Mouse (Mus musculus) lung, embryonic 16.5 days (tissue): ENCODE results near the gene Akt3. TPM values are rescaled to one million over a fixed set of nuclear protein-coding genes. Genes with fewer than 3 reads are reported as not detected.
A peak's percentile ranks its signal among the peaks of the same experiment; 100 is the strongest.

Source experiments
- ATAC-seq: fragments of 200-750 bp; cut with Nextera tagmentation; 2 replicates; pipeline ENCODE4 v1.8.0; 2017; ENCODE audit warnings: low read depth, mild to moderate bottlenecking, moderate library complexity
- H3K27ac ChIP-seq: fragments of 300-500 bp; sonication (generic); 2 replicates; pipeline ENCODE4 v1.5.1; 2014; ENCODE audit warnings: mild to moderate bottlenecking, control low read depth, low read length
- H3K27me3 ChIP-seq: fragments of 300-500 bp; sonication (generic); 2 replicates; pipeline ENCODE4 v1.6.1; 2014; ENCODE audit warnings: low read depth, low read length, mixed read lengths; ENCODE audit not compliant: control insufficient read depth, insufficient read depth
- H3K36me3 ChIP-seq: fragments of 300-500 bp; sonication (generic); 2 replicates; pipeline ENCODE4 v1.6.1; 2014; ENCODE audit warnings: low read length; ENCODE audit not compliant: control insufficient read depth, insufficient read depth
- H3K4me1 ChIP-seq: fragments of 300-500 bp; sonication (generic); replicated peaks from 2 replicates; pipeline ENCODE4 v1.6.1; 2014; ENCODE audit warnings: low read length, mixed read lengths; ENCODE audit not compliant: control insufficient read depth, insufficient read depth
- H3K4me2 ChIP-seq: fragments of 300-500 bp; sonication (generic); 2 replicates; pipeline ENCODE4 v1.6.1; 2014; ENCODE audit warnings: low read depth, low read length, control low read depth
- H3K4me3 ChIP-seq: fragments of 300-500 bp; sonication (generic); 2 replicates; pipeline ENCODE4 v1.5.1; 2014; ENCODE audit warnings: mild to moderate bottlenecking, low read length, control low read depth
- H3K9ac ChIP-seq: fragments of 300-500 bp; sonication (generic); 2 replicates; pipeline ENCODE4 v1.6.1; 2014; ENCODE audit warnings: low read length, control low read depth
- H3K9me3 ChIP-seq: fragments of 300-500 bp; sonication (generic); 2 replicates; pipeline ENCODE4 v1.6.1; 2016; ENCODE audit warnings: low read length; ENCODE audit not compliant: control insufficient read depth
- WGBS: fragments of 180-500 bp; shearing (Covaris S2); extraction: QIAGEN DNeasy Blood & Tissue Kit; methylation state at CpG from one replicate; pipeline ENCODE4 v1.1.7; 2014; 5-methylcytosine and 5-hydroxymethylcytosine counted together
- polyA plus RNA-seq: library from polyadenylated mRNA; unstranded; fragments of >200 nt; fragmentation: Nextera tagmentation; extraction: Ambion mirVana; gene quantifications from 2 replicates; pipeline ENCODE4 v1.2.1, GENCODE M21; 2015

The Akt3 gene
- polyA plus RNA-seq, 1 experiment from 2014 or later, result 4.1 TPM

DNA sequence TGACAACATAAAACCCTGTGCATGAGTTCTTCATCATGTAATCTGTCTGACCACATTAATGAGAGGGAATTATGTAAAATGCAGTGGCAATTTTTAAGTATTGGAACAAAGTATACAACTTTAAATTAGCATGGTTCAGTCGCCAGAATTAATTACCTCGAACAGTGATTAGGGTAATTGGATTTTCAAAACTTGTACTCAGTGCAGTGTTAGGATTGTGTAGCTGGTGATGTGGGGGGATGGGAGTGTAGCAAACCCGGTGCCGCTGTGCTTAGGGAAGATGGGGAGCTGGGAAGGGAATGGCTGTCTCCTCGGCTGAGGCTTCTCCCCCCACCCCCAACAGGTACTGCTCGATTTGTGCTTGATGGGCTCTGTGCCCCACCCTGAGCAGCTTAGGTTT is 255.1 kb downstream of the Akt3 start:
- Histone ChIP-seq H3K4me1 (peaks cover 3% of the 10 kb centered on the region), H3K9ac (no peak overlapping the region), H3K27ac (no peak overlapping the region), H3K4me3 (no peak overlapping the region), H3K27me3 (no peaks in the 10 kb centered on the region), H3K4me2 (no peak overlapping the region), H3K9me3 (no peaks in the 10 kb centered on the region), H3K36me3 (no peaks in the 10 kb centered on the region)
- no peak for ATAC-seq
- 69% methylated on average over 6 of the region's 6 CpGs for WGBS

DNA sequence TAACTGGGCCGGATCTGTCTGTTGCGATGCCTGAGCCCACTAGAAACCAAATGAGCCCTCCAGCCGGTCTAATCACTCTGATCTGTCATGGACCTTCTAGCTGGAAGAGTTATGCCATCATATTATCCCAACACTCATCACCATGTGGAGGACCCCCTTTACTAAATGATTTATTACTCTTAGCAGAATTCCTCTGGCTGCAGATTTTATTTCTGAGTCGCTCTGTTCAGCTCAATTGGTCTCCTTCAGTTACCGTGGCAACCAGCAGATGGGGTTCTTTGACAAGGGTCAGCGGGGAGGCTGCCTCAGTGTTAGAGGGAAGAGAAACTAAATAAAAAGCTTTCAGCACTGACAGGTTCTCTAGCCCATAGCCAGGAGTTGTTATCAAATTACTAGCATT is 259.0 kb downstream of the Akt3 start:
- H3K36me3 ChIP-seq, result no peaks in the 10 kb centered on the region

DNA sequence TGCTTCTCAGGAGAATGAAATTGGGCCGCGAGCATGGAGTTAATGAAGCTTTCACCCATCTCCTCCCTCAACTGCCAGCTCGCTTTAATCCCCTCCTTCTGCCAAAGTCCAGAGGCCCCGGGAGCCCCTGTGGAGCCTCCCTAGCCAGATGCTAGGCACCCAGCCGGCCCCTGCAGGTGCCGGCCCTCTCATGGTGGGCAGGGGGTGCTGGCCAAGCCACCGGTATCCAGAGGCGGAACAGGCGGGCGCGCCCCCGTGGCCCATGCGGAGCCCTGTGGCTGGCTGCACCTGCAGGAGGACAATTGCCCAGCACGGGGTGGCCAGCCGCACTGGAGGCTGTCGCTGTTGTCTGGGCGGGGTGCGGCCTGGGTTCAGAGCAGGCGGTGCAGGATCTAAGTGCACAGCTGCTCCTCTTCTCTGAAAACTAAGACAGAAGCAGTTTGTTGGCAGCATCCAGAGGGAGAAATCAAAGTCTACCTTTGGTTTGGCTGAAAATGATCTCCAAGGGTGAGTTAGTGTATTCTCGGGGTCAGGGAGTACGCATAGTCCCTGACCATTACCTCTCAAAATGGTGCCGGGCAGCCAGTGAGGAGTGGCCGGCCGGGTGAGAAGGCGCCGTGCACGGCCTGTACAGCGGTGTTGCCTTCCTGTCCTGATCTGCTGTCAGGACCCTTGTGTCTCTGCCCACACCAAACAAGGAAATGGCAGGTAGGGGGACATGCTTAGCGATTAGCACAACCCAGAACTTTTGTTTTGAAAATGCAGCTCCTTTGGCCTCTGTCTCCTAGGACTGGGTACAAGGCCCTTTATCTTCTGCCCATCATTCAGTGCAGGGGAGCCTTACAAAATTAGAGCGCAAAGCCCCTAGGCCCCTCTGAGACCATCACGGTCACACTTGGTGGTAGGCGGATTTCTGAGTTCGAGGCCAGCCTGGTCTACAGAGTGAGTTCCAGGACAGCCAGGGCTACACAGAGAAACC is 260.0 kb downstream of the Akt3 start:
- 60% methylated on average over 33 of the region's 33 CpGs for WGBS
- peaks cover 5% of the 10 kb centered on the region for H3K4me1 ChIP-seq
- H3K4me3 ChIP-seq, result no peak overlapping the region
- H3K27me3 ChIP-seq, result no peaks in the 10 kb centered on the region
- H3K27ac ChIP-seq, result no peak overlapping the region
- H3K9me3 ChIP-seq, result no peaks in the 10 kb centered on the region
- no peak overlapping the region for H3K9ac ChIP-seq
- ATAC-seq, result 0 out of 2 replicates have a peak, but pooled peaks have one; percentile 25
- H3K4me2 ChIP-seq, result no peak overlapping the region
- H3K36me3 ChIP-seq, result no peaks in the 10 kb centered on the region

More for the DNA sequence above, 259.0 kb downstream of the Akt3 start:
- ATAC-seq, result peak; percentile 16; the same call in 1 of the 2 replicates
- Histone ChIP-seq H3K4me2 (no peak overlapping the region), H3K27me3 (no peaks in the 10 kb centered on the region), H3K27ac (no peak overlapping the region), H3K9ac (no peak overlapping the region), H3K4me3 (no peak overlapping the region), H3K4me1 (peaks cover 3% of the 10 kb centered on the region), H3K9me3 (no peaks in the 10 kb centered on the region)
- WGBS, result 28% methylated on average over 6 of the region's 6 CpGs

DNA sequence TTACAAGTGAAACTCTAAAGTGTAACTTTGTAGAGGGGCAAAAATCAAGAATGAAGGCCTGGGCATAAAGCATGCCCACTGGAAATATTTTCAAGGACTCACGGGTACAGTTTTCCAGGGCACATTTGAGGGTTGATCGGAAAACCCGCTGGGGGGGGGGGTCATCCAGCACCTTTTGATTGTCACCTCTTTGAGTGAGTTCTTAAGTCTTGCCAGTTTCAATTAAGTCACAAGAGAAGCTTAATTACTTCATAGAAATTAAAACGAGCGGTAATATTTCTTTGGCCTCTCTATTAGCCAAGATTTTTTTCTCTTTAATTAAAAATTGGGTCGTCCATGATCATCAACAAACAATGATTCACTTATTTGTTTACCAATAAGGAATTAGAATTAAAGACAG is 260.7 kb downstream of the Akt3 start:
- no peak for ATAC-seq
- Histone ChIP-seq H3K4me1 (peaks cover 5% of the 10 kb centered on the region), H3K9ac (no peak overlapping the region), H3K36me3 (no peaks in the 10 kb centered on the region), H3K9me3 (no peaks in the 10 kb centered on the region), H3K4me2 (0 out of 2 replicates have a peak overlapping the region, but pooled peaks have one; percentile 19), H3K27me3 (no peaks in the 10 kb centered on the region), H3K4me3 (no peak overlapping the region), H3K27ac (no peak overlapping the region)
- 59% methylated on average over 6 of the region's 6 CpGs for WGBS

DNA sequence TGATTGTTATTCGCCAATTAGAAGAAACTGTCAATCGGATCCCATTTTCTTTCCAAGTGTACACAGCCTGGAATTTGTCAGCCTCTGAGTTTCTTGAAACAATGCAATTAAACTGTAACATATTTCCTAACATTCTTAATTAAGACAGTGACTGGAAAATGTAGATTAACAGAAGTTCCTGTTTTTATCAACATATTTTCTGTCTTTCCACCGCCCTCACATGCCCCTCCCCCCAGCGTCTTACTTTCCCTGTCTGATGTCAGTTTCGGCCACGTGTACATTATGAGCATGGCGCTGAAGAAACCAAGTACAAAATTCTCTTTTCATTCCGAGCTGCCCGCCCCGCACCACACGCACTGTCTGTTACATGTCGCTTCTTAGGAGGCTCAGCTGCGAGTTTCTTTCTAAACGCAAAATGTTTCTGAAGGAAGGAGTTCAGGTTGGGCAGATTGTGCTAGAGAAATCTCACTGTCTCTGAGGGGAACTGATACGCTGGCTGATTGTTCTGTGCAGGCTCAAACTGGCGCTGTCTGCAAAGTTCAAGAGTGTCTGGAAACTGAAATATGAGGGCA is 261.3 kb downstream of the Akt3 start:
- H3K27ac ChIP-seq, result no peak overlapping the region
- peak overlapping the region; percentile 19; the same call in 1 of the 2 replicates for H3K4me2 ChIP-seq
- no peak overlapping the region for H3K4me3 ChIP-seq
- peaks cover 5% of the 10 kb centered on the region for H3K4me1 ChIP-seq
- peak; percentile 50; the same call in 1 of the 2 replicates for ATAC-seq
- H3K9me3 ChIP-seq, result no peaks in the 10 kb centered on the region
- WGBS, result 37% methylated on average over 16 of the region's 16 CpGs
- no peaks in the 10 kb centered on the region for H3K36me3 ChIP-seq
- no peaks in the 10 kb centered on the region for H3K27me3 ChIP-seq
- no peak overlapping the region for H3K9ac ChIP-seq

DNA sequence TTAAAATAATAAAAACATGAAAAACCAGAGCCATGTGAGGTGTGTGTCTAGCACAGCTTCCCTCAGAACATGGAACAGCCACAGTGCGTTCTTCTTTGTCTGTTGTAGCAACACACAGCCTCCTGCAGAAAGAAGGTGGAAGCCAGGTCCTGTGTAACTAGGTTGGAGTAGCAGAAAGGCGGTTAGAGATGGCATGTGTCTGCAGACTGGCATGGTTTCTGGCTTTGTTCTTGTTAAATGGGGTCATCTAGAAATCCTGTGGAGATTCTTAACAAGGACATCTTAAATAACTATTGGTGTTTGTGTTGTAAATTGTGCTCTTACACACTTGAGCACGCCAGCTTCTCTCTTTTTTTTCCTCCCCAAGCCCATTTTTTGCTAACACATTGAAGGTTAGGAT is 261.8 kb downstream of the Akt3 start:
- Histone ChIP-seq H3K4me2 (no peak overlapping the region), H3K9ac (no peak overlapping the region), H3K4me1 (peaks cover 5% of the 10 kb centered on the region), H3K36me3 (no peaks in the 10 kb centered on the region), H3K27ac (no peak overlapping the region), H3K9me3 (no peaks in the 10 kb centered on the region), H3K4me3 (no peak overlapping the region), H3K27me3 (no peaks in the 10 kb centered on the region)
- 93% methylated on average over 3 of the region's 3 CpGs for WGBS
- no peak for ATAC-seq

DNA sequence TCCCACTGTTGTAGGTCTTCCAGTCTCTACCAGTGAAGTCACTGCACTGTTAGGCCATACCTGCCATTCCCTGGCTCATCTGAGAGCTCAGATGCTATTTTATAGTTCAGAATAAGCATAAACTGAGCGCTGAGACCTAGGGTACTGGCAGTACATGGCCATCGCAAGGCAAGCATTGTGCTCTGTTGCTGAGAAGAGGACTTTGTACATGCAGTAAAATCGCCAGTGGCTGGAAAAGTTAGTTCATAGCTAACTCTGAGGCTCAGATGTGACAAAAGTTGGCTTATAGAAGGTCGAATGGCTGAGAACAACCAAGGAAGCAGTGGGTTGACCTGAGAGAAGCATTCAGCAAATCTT is 262.6 kb downstream of the Akt3 start:
- no peak for ATAC-seq
- Histone ChIP-seq H3K4me3 (no peak overlapping the region), H3K9ac (no peak overlapping the region), H3K27me3 (no peaks in the 10 kb centered on the region), H3K4me1 (peaks cover 5% of the 10 kb centered on the region), H3K4me2 (no peak overlapping the region), H3K27ac (no peak overlapping the region), H3K36me3 (no peaks in the 10 kb centered on the region), H3K9me3 (no peaks in the 10 kb centered on the region)
- WGBS, result 86% methylated on average over 4 of the region's 4 CpGs

DNA sequence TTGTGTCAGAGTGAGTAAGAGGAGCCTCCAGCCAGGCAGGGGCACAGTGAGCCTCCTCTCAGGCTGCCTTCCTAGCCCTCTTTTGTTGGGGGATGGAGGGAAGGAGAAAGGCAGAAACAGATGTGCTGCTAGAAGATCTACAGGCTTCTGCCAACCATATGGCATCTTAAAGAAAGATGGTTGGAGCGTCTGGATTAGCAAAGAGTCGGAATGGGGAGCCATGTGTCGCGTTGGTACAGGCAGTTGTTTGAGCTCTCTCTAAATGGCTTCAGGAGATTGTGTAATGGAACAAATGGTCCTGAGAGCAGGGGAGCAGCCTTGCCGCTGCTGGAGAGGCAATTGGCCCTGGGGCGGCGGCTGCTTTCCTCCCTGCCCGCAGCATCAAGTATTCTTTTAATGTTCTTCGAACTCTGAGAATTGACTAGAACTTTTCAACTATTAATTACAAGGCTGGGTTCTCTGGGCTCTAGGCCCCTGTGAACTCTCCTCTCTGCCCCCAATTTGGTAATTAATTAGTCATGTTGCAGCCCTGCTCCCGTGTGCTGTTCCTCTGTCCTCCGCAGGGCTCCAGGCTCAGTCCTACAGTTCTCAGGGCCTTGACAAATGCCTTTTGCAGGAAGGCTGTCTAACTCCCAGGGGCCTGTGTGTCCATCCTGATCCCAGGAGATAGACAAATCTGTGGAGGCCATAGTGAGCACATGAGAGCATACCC is 263.1 kb downstream of the Akt3 start:
- Histone ChIP-seq H3K4me2 (no peak overlapping the region), H3K27ac (no peak overlapping the region), H3K27me3 (no peaks in the 10 kb centered on the region), H3K9ac (no peak overlapping the region), H3K9me3 (no peaks in the 10 kb centered on the region), H3K4me3 (no peak overlapping the region), H3K36me3 (no peaks in the 10 kb centered on the region), H3K4me1 (peaks cover 5% of the 10 kb centered on the region)
- ATAC-seq, result no peak
- WGBS, result 61% methylated on average over 11 of the region's 11 CpGs

DNA sequence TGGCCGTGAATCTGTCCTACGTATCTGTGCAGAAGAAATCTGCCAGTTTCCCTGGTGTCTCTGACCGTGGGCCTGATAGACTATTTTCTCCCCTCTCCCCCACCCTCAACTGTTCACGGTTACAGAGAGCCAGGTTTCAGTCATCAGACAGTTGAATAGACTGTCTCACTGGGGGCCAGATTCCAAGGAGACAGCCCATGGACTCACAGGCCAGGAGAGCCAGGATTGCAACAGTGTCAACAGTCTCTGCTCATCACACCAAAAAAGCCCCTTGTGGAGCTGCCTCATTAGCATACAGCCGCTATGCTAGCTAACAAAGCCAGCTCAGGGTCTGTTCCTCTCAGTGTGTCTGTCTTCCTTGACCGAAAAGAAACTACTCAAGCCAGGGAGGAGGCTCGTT is 263.9 kb downstream of the Akt3 start:
- Histone ChIP-seq H3K9me3 (no peaks in the 10 kb centered on the region), H3K4me3 (no peak overlapping the region), H3K36me3 (no peaks in the 10 kb centered on the region), H3K27ac (no peak overlapping the region), H3K9ac (no peak overlapping the region), H3K27me3 (no peaks in the 10 kb centered on the region), H3K4me1 (peaks cover 5% of the 10 kb centered on the region), H3K4me2 (no peak overlapping the region)
- WGBS, result 51% methylated on average over 7 of the region's 7 CpGs
- peak; percentile 27; the same call in 1 of the 2 replicates for ATAC-seq
